Mouse (Mus musculus): ENCODE measurements around the gene Napsa. TPM values are rescaled to one million over a fixed set of nuclear protein-coding genes. Genes with fewer than 3 reads are reported as not detected.

The Napsa gene
- total and polyA plus RNA-seq, 3 experiments: 0.16 to 1.3 (median 0.35) TPM

DNA sequence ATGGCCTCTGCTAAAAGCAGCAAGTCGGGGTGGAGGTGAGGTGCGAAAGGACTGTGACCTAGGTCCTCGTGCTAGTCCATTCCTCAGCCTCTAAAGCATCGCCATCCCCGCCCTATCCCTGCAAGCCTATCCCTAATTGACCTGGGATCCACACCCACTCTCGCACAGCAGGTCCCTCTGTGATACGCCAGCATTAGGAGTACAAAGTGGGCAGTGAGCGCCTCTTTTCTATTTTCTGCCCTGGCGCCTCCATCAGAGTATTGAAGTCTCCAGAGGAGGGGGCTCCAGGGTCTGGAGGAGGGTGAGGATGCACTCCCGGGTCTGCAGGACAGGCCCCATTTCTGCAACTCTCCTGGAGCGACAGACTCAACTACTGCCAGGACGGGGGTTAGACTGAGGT lies 16.2 kb downstream of the Napsa start:
- no peaks in the 10 kb centered on the region for H3K36me3 ChIP-seq (replicated peaks)
- H3K4me1 ChIP-seq (ENCODE audit: insufficient read depth, low read depth, low read length): peaks cover 4% of the 10 kb centered on the region
- peaks cover 11% of the 10 kb centered on the region for H3K9me3 ChIP-seq (replicated peaks)
- H3K4me3 ChIP-seq (ENCODE audit: low read depth, low read length): no peak overlapping the region
- DNase-seq (ENCODE audit: low spot score): no peak
- TF ChIP-seq POLR2AphosphoS5 (IDR thresholded peaks at IDR 0.05; ENCODE audit: insufficient replicate concordance, low read depth, low read length) (no peak), CTCF (IDR thresholded peaks at IDR 0.05; ENCODE audit: low read depth, low read length) (no peak), GATA1 (IDR thresholded peaks at IDR 0.05; ENCODE audit: borderline replicate concordance, low read length) (no peak), TAL1 (conservative IDR thresholded peaks at IDR 0.05; ENCODE audit: low read depth, low read length) (no peak), GATA2 (IDR thresholded peaks at IDR 0.05; ENCODE audit: borderline replicate concordance, low read depth, low read length) (no peak)
- peaks cover 43% of the 10 kb centered on the region for H3K27me3 ChIP-seq (ENCODE audit: insufficient read depth, low read length)
- ATAC-seq (ENCODE audit: extremely low read depth, insufficient number of reproducible peaks, low FRiP score, poor library complexity, severe bottlenecking): no peak

DNA sequence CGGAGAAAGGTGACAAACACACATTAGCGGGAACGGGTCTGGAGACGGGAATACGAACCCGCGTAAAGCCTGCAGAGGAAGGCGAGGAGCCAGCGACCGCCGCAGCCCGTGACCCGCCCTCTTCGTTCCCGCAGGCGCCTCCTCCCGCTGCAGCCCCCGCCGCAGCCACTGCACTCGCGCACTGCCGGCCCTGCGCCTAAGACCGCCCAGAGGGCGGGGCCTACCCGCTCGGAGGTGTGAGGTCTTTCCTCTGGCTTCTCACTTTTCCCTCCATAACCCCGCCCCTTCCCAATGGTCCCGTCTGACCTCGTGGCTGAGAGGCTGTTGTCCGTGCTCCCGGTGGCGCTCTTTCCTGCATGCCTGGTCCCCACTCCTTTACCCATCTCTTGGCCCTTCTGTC lies 17.0 kb downstream of the Napsa start:
- no peak for TF ChIP-seq TAL1 (conservative IDR thresholded peaks at IDR 0.05; ENCODE audit: low read depth, low read length)
- TF ChIP-seq CTCF (IDR thresholded peaks at IDR 0.05; ENCODE audit: low read depth, low read length): no peak
- no peak for TF ChIP-seq GATA1 (IDR thresholded peaks at IDR 0.05; ENCODE audit: borderline replicate concordance, low read length)
- no peak for TF ChIP-seq POLR2AphosphoS5 (IDR thresholded peaks at IDR 0.05; ENCODE audit: insufficient replicate concordance, low read depth, low read length)
- no peak for TF ChIP-seq GATA2 (IDR thresholded peaks at IDR 0.05; ENCODE audit: borderline replicate concordance, low read depth, low read length)
- no peak for ATAC-seq (ENCODE audit: extremely low read depth, insufficient number of reproducible peaks, low FRiP score, poor library complexity, severe bottlenecking)
- peaks cover 4% of the 10 kb centered on the region for H3K4me1 ChIP-seq (ENCODE audit: insufficient read depth, low read depth, low read length)
- peaks cover 11% of the 10 kb centered on the region for H3K9me3 ChIP-seq (replicated peaks)
- no peaks in the 10 kb centered on the region for H3K36me3 ChIP-seq (replicated peaks)
- DNase-seq (ENCODE audit: low spot score): no peak
- H3K27me3 ChIP-seq (ENCODE audit: insufficient read depth, low read length): peaks cover 43% of the 10 kb centered on the region
- H3K4me3 ChIP-seq (ENCODE audit: low read depth, low read length): peak overlapping the region; percentile 16; the same call in 1 of the 2 replicates

DNA sequence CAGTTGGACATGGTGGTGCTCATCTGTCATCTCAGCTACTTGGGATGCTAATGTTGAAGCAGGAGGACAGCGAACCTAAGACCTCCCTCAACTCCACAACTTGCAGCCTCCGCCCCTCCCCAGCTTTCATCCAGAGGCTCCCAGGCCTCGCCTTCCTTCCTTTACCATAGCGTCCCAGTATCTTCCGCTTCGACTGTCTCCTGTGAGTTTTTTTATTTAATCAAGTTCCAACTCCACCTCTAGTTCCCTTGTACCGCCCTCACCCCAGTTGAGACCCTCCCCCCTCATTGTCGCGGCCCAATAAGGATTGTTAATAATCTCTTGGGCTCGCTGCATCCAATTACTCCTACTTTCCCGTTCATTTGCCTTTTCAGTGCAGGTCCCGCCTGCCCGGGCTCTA lies 17.8 kb downstream of the Napsa start:
- ATAC-seq (ENCODE audit: extremely low read depth, insufficient number of reproducible peaks, low FRiP score, poor library complexity, severe bottlenecking): no peak
- Histone ChIP-seq H3K4me1 (ENCODE audit: insufficient read depth, low read depth, low read length) (peaks cover 4% of the 10 kb centered on the region), H3K36me3 (replicated peaks) (no peaks in the 10 kb centered on the region), H3K4me3 (ENCODE audit: low read depth, low read length) (no peak overlapping the region), H3K9me3 (replicated peaks) (peaks cover 11% of the 10 kb centered on the region), H3K27me3 (ENCODE audit: insufficient read depth, low read length) (peaks cover 41% of the 10 kb centered on the region)
- DNase-seq (ENCODE audit: low spot score): no peak
- TF ChIP-seq POLR2AphosphoS5 (IDR thresholded peaks at IDR 0.05; ENCODE audit: insufficient replicate concordance, low read depth, low read length) (no peak), GATA1 (IDR thresholded peaks at IDR 0.05; ENCODE audit: borderline replicate concordance, low read length) (no peak)

DNA sequence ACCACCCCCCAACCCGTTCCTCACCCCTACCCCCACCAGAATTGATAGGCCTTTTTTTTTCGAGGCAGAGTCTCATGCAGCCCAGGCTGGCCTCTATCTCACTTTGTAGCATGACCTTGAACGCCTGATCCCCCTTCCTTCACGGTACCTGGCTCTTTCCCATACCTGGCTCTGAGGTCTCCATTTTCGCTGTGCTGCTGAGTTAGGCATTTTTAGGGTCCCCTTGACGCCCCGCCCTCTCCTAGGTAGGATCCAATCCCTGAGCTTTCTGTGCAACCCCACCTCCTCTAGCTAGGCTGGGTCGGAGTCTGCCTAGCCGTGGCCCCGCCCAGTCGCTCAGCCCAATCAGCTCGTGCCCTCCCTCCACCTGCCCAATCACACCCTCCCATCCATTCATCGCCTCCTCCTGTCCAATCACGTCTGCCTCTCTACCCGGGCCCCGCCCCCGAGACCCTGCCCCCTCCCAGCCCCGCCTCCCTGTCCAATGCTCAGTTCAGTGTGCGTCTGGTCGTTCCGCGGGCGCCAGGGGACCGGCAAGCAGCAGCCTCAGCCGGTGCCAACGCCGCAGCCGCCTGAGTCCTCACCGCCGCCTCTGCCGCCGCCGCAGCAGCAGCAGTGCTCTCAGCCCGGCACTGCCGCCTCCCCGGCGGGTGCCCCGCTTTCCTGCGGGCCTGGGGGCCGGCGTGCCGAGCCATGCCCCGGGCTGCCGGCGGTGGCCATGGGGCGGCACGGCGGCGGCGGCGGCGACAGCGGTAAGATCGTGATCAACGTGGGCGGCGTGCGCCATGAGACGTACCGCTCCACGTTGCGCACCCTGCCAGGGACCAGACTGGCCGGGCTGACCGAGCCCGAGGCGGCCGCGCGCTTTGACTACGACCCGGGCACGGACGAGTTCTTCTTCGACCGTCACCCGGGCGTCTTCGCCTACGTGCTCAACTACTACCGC lies 18.5 kb downstream of the Napsa start, which contains the start of gene Kcnc3:
Gene Kcnc3 (plus strand): TSS at position 263 of the 946 bp plus-strand sequence.
- H3K9me3 ChIP-seq (replicated peaks): peaks cover 11% of the 10 kb centered on the region
- no peak for ATAC-seq (ENCODE audit: extremely low read depth, insufficient number of reproducible peaks, low FRiP score, poor library complexity, severe bottlenecking)
- TF ChIP-seq TAL1 (conservative IDR thresholded peaks at IDR 0.05; ENCODE audit: low read depth, low read length): no peak
- no peak for TF ChIP-seq GATA1 (IDR thresholded peaks at IDR 0.05; ENCODE audit: borderline replicate concordance, low read length)
- no peak for TF ChIP-seq CTCF (IDR thresholded peaks at IDR 0.05; ENCODE audit: low read depth, low read length)
- no peak for TF ChIP-seq GATA2 (IDR thresholded peaks at IDR 0.05; ENCODE audit: borderline replicate concordance, low read depth, low read length)
- no peak for TF ChIP-seq POLR2AphosphoS5 (IDR thresholded peaks at IDR 0.05; ENCODE audit: insufficient replicate concordance, low read depth, low read length)
- no peak for DNase-seq (ENCODE audit: low spot score)
- H3K36me3 ChIP-seq (replicated peaks): no peaks in the 10 kb centered on the region
- H3K27me3 ChIP-seq (ENCODE audit: insufficient read depth, low read length): peaks cover 37% of the 10 kb centered on the region
- H3K4me1 ChIP-seq (ENCODE audit: insufficient read depth, low read depth, low read length): peaks cover 4% of the 10 kb centered on the region
- H3K4me3 ChIP-seq (ENCODE audit: low read depth, low read length): no peak within 1 kb of the TSS

DNA sequence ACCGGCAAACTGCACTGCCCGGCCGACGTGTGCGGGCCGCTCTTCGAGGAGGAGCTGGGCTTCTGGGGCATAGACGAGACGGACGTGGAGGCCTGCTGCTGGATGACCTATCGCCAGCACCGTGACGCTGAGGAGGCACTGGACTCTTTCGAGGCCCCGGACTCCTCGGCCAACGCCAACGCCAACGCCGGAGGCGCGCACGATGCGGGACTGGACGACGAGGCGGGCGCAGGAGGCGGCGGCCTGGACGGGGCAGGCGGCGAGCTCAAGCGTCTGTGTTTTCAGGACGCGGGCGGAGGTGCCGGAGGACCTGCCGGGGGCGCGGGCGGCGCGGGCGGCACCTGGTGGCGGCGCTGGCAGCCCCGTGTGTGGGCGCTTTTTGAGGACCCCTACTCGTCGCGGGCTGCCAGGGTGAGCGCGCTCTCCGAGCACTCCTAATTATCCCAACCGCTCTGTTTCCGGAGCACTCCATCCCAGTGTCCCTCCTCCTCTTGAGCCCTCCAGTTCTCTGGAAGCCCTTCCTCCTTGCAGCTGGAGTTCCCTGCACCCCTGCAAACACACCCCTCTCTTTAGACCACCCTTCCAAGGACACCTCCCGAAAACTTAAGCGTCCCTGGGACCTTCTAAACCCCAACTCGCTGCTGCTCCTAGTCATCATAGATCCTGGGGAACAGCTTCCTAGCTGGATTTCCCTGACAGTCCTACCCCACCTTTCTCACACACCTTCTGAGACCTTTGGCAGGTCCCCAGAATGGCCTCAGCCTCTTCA lies 19.4 kb downstream of the Napsa start:
- H3K27me3 ChIP-seq (ENCODE audit: insufficient read depth, low read length): peaks cover 32% of the 10 kb centered on the region
- no peak overlapping the region for H3K4me3 ChIP-seq (ENCODE audit: low read depth, low read length)
- H3K36me3 ChIP-seq (replicated peaks): no peaks in the 10 kb centered on the region
- no peak for DNase-seq (ENCODE audit: low spot score)
- peaks cover 4% of the 10 kb centered on the region for H3K4me1 ChIP-seq (ENCODE audit: insufficient read depth, low read depth, low read length)
- TF ChIP-seq GATA1 (IDR thresholded peaks at IDR 0.05; ENCODE audit: borderline replicate concordance, low read length) (no peak), GATA2 (IDR thresholded peaks at IDR 0.05; ENCODE audit: borderline replicate concordance, low read depth, low read length) (no peak), TAL1 (conservative IDR thresholded peaks at IDR 0.05; ENCODE audit: low read depth, low read length) (no peak), CTCF (IDR thresholded peaks at IDR 0.05; ENCODE audit: low read depth, low read length) (no peak), POLR2AphosphoS5 (IDR thresholded peaks at IDR 0.05; ENCODE audit: insufficient replicate concordance, low read depth, low read length) (no peak)
- H3K9me3 ChIP-seq (replicated peaks): peaks cover 11% of the 10 kb centered on the region
- no peak for ATAC-seq (ENCODE audit: extremely low read depth, insufficient number of reproducible peaks, low FRiP score, poor library complexity, severe bottlenecking)

DNA sequence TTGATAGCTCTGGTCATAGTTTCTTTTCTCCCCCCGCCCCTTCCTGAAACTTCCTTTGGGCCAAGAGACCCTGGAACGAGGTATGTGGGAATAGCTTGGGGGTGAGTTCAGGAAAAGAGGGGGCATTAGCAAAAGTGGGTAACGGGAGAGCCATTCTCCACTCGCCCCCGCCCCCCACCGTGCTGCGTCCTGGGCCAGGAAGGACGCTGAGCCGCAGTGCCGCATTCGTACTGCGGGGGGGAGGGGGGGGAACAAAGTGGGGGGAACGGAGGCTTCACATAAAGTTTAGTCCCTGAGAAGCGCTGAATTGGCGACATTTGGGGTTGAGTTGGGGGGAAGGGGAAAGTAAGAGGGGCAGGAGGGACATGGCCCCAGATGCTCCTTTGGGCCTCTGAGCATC lies 20.9 kb downstream of the Napsa start:
- Histone ChIP-seq H3K4me3 (ENCODE audit: low read depth, low read length) (no peak overlapping the region), H3K27me3 (ENCODE audit: insufficient read depth, low read length) (peaks cover 18% of the 10 kb centered on the region), H3K9me3 (replicated peaks) (peaks cover 11% of the 10 kb centered on the region), H3K36me3 (replicated peaks) (no peaks in the 10 kb centered on the region), H3K4me1 (ENCODE audit: insufficient read depth, low read depth, low read length) (peaks cover 4% of the 10 kb centered on the region)
- ATAC-seq (ENCODE audit: extremely low read depth, insufficient number of reproducible peaks, low FRiP score, poor library complexity, severe bottlenecking) (no peak), DNase-seq (ENCODE audit: low spot score) (no peak)
- TF ChIP-seq GATA2 (IDR thresholded peaks at IDR 0.05; ENCODE audit: borderline replicate concordance, low read depth, low read length) (no peak), TAL1 (conservative IDR thresholded peaks at IDR 0.05; ENCODE audit: low read depth, low read length) (no peak), CTCF (IDR thresholded peaks at IDR 0.05; ENCODE audit: low read depth, low read length) (no peak), GATA1 (IDR thresholded peaks at IDR 0.05; ENCODE audit: borderline replicate concordance, low read length) (no peak), POLR2AphosphoS5 (IDR thresholded peaks at IDR 0.05; ENCODE audit: insufficient replicate concordance, low read depth, low read length) (no peak)
